ENCODE assay signal across 8 mouse cellular contexts in genomic region chr2:158556225-158556624, GRCm38 (mm10). TPM values are rescaled to one million over a fixed set of nuclear protein-coding genes. Genes with fewer than 3 reads are reported as not detected.
DNase-seq lines count a peak whose midpoint lies in the region; ATAC-seq and TF ChIP-seq lines count a peak whose summit lies in the region.

No protein-coding gene starts in this region.

- no peaks in the 10 kb centered on the region for H3K36me3 ChIP-seq in embryonic facial prominence, embryonic 14.5 days (ENCODE audit: control insufficient read depth, insufficient read depth, low read length)
- H3K36me3 ChIP-seq in heart, embryonic 11.5 days (ENCODE audit: control insufficient read depth, insufficient read depth, low read length): no peaks in the 10 kb centered on the region
- no peaks in the 10 kb centered on the region for H3K36me3 ChIP-seq in kidney, embryonic 16.5 days (ENCODE audit: insufficient read depth, low read length)
- H3K36me3 ChIP-seq in liver, adult 2 months (ENCODE audit: control insufficient read depth, insufficient read depth, low read length): no peaks in the 10 kb centered on the region
- no peaks in the 10 kb centered on the region for H3K36me3 ChIP-seq in myocyte (ENCODE audit: control insufficient read depth, insufficient read depth)
- no peaks in the 10 kb centered on the region for H3K36me3 ChIP-seq in stomach, embryonic 14.5 days (ENCODE audit: control insufficient read depth, insufficient read depth, low read length)

- under 1% methylated on average over 8 of the region's 20 CpGs for WGBS in embryonic facial prominence, embryonic 14.5 days
- 3% methylated on average over 20 of the region's 20 CpGs for WGBS in heart, embryonic 11.5 days (ENCODE audit: insufficient replicate concordance)
- WGBS in kidney, embryonic 16.5 days: 1% methylated on average over 20 of the region's 20 CpGs
- WGBS in liver, adult 2 months: 3% methylated on average over 20 of the region's 20 CpGs
- 2% methylated on average over 20 of the region's 20 CpGs for WGBS in stomach, embryonic 14.5 days

- DNase-seq in 3T3-L1 (ENCODE audit: low read depth, low spot score): peak; percentile 53
- peak; percentile 27 to 46 for DNase-seq in adrenal gland, postnatal 4 days (ENCODE audit: low spot score in 2 of 2)
- peak; percentile 40 for DNase-seq in embryonic facial prominence, embryonic 14.5 days (ENCODE audit: low spot score)
- DNase-seq in liver, adult 2 months (ENCODE audit: extremely low read depth, low read depth, low spot score): peak; percentile 12

- H3K4me2 ChIP-seq in embryonic facial prominence, embryonic 14.5 days (ENCODE audit: low read depth, low read length): peak overlapping the region; percentile 50
- peak overlapping the region; percentile 66 for H3K4me2 ChIP-seq in heart, embryonic 11.5 days
- peak overlapping the region; percentile 49 for H3K4me2 ChIP-seq in kidney, embryonic 16.5 days (replicated peaks; ENCODE audit: low read depth, low read length)
- H3K4me2 ChIP-seq in myocyte (ENCODE audit: low read depth): peak overlapping the region; percentile 34
- peak overlapping the region; percentile 30 for H3K4me2 ChIP-seq in stomach, embryonic 14.5 days (replicated peaks; ENCODE audit: low read depth, low read length)

- H3ac ChIP-seq in myocyte (ENCODE audit: control insufficient read depth, insufficient read length): no peak overlapping the region

- H3K27ac ChIP-seq in embryonic facial prominence, embryonic 14.5 days (replicated peaks; ENCODE audit: low read depth, low read length): no peak overlapping the region
- no peak overlapping the region for H3K27ac ChIP-seq in heart, embryonic 11.5 days (ENCODE audit: low read depth, low read length)
- no peak overlapping the region for H3K27ac ChIP-seq in kidney, embryonic 16.5 days (ENCODE audit: low read length)
- H3K27ac ChIP-seq in liver, adult 2 months (replicated peaks; ENCODE audit: insufficient read depth, low read depth, low read length): no peak overlapping the region
- no peak overlapping the region for H3K27ac ChIP-seq in stomach, embryonic 14.5 days (ENCODE audit: low read length)

- TF ChIP-seq CTCF in liver, adult 2 months (IDR thresholded peaks at IDR 0.05; ENCODE audit: low read depth, low read length): peak; percentile 85

- no peaks in the 10 kb centered on the region for H3K9me3 ChIP-seq in embryonic facial prominence, embryonic 14.5 days (ENCODE audit: control insufficient read depth, low read length)
- no peaks in the 10 kb centered on the region for H3K9me3 ChIP-seq in heart, embryonic 11.5 days (replicated peaks; ENCODE audit: control insufficient read depth, low read length)
- no peaks in the 10 kb centered on the region for H3K9me3 ChIP-seq in kidney, embryonic 16.5 days (ENCODE audit: low read length)
- H3K9me3 ChIP-seq in stomach, embryonic 14.5 days (ENCODE audit: control insufficient read depth, low read depth, low read length): no peaks in the 10 kb centered on the region

- H3K79me2 ChIP-seq in liver, adult 2 months (ENCODE audit: control insufficient read depth, insufficient read depth, low read length): no peaks in the 10 kb centered on the region
- no peaks in the 10 kb centered on the region for H3K79me2 ChIP-seq in myocyte (ENCODE audit: control insufficient read depth, insufficient read depth)

- peak; percentile 30; the same call in 1 of the 2 replicates for ATAC-seq in embryonic facial prominence, embryonic 14.5 days (ENCODE audit: low read depth)
- ATAC-seq in heart, embryonic 11.5 days (replicated peaks; ENCODE audit: insufficient number of reproducible peaks, low FRiP score, low TSS enrichment): no peak
- ATAC-seq in kidney, embryonic 16.5 days (ENCODE audit: low FRiP score, low TSS enrichment): no peak; the same call in 1 of the 2 replicates
- no peak for ATAC-seq in stomach, embryonic 14.5 days (ENCODE audit: insufficient number of reproducible peaks, insufficient read depth, low FRiP score, low read depth)

- no peak overlapping the region for H3K9ac ChIP-seq in embryonic facial prominence, embryonic 14.5 days (ENCODE audit: low read depth, low read length)
- no peak overlapping the region for H3K9ac ChIP-seq in heart, embryonic 11.5 days (ENCODE audit: low read depth, low read length)
- no peak overlapping the region for H3K9ac ChIP-seq in kidney, embryonic 16.5 days (replicated peaks; ENCODE audit: low read length)
- H3K9ac ChIP-seq in liver, adult 2 months (ENCODE audit: low read depth, low read length): no peak overlapping the region
- H3K9ac ChIP-seq in stomach, embryonic 14.5 days (replicated peaks; ENCODE audit: low read depth, low read length): no peak overlapping the region

- TF ChIP-seq POLR2A in liver, adult 2 months (IDR thresholded peaks at IDR 0.05; ENCODE audit: extremely low read depth, insufficient read depth, low read length): no peak
- TF ChIP-seq POLR2A in myocyte (IDR thresholded peaks at IDR 0.05; ENCODE audit: insufficient read length, low read depth): no peak

- H3K4me1 ChIP-seq in embryonic facial prominence, embryonic 14.5 days (ENCODE audit: control insufficient read depth, insufficient read depth, low read length): no peaks in the 10 kb centered on the region
- peaks cover 15% of the 10 kb centered on the region for H3K4me1 ChIP-seq in heart, embryonic 11.5 days (ENCODE audit: control insufficient read depth, insufficient read depth, low read length)
- peaks cover 10% of the 10 kb centered on the region for H3K4me1 ChIP-seq in kidney, embryonic 16.5 days (ENCODE audit: insufficient read depth, low read length)
- no peaks in the 10 kb centered on the region for H3K4me1 ChIP-seq in liver, adult 2 months (ENCODE audit: control insufficient read depth, insufficient read depth, low read length)
- H3K4me1 ChIP-seq in stomach, embryonic 14.5 days (ENCODE audit: control insufficient read depth, insufficient read depth, low read length): no peaks in the 10 kb centered on the region

- peaks cover 35% of the 10 kb centered on the region for H3K27me3 ChIP-seq in embryonic facial prominence, embryonic 14.5 days (replicated peaks; ENCODE audit: control insufficient read depth, insufficient read depth, low read length)
- peaks cover 40% of the 10 kb centered on the region for H3K27me3 ChIP-seq in heart, embryonic 11.5 days (ENCODE audit: control insufficient read depth, insufficient read depth, low read length)
- peaks cover 39% of the 10 kb centered on the region for H3K27me3 ChIP-seq in kidney, embryonic 16.5 days (ENCODE audit: insufficient read depth, low read length)
- 0 out of 2 replicates have a peak, but pooled peaks cover 4% of the 10 kb centered on the region for H3K27me3 ChIP-seq in liver, adult 2 months (ENCODE audit: control insufficient read depth, insufficient read depth, low read length)
- peaks cover 27% of the 10 kb centered on the region for H3K27me3 ChIP-seq in myocyte (ENCODE audit: control insufficient read depth, insufficient read depth, insufficient read length)
- peaks cover 12% of the 10 kb centered on the region; the same call in 1 of the 2 replicates for H3K27me3 ChIP-seq in stomach, embryonic 14.5 days (ENCODE audit: control insufficient read depth, insufficient read depth, low read length)

- peak overlapping the region; percentile 18 for H3K4me3 ChIP-seq in embryonic facial prominence, embryonic 14.5 days (ENCODE audit: low read depth, low read length)
- peak overlapping the region; percentile 35 for H3K4me3 ChIP-seq in heart, embryonic 11.5 days (ENCODE audit: low read depth, low read length)
- peak overlapping the region; percentile 26 for H3K4me3 ChIP-seq in kidney, embryonic 16.5 days (ENCODE audit: low read length)
- no peak overlapping the region for H3K4me3 ChIP-seq in liver, adult 2 months (ENCODE audit: insufficient read depth, low read depth, low read length)
- no peak overlapping the region for H3K4me3 ChIP-seq in myocyte
- no peak overlapping the region for H3K4me3 ChIP-seq in stomach, embryonic 14.5 days (ENCODE audit: low read depth, low read length)

TF ChIP-seq in myocyte, 11 proteins besides CTCF, POLR2A, EP300 and RAD21 (continues in another document):
- TF ChIP-seq MYOG (IDR thresholded peaks at IDR 0.05; ENCODE audit: control insufficient read depth in 1 of 3, insufficient read depth in 1 of 3, insufficient read length in 2 of 3, low read depth in 2 of 3) (no peak), POLR2AphosphoS2 (IDR thresholded peaks at IDR 0.05; ENCODE audit: insufficient read length, low read depth) (no peak), TCF3 (IDR thresholded peaks at IDR 0.05; ENCODE audit: insufficient read length, low read depth) (no peak)

RNA-seq across cellular contexts. Expression of gene Arhgap40, which starts 43.6 kb away (rescaled TPM):
- total RNA-seq in adrenal gland, postnatal 4 days (2021): not detected
- 1.6 and 2.6 TPM in 2 replicates for polyA plus RNA-seq in embryonic facial prominence, embryonic 14.5 days (2014; fragmentation: Nextera tagmentation; extraction: Ambion mirVana)
- not detected in 2 replicates for polyA plus RNA-seq in heart, embryonic 11.5 days (2014; fragmentation: Nextera tagmentation; extraction: Ambion mirVana)
- 0.25 and 0.49 TPM in 2 replicates for polyA plus RNA-seq in kidney, embryonic 16.5 days (2015; fragmentation: Nextera tagmentation; extraction: Ambion mirVana)
- total RNA-seq in liver, adult 2 months (2014; rRNA removed): not detected in 2 replicates
- polyA plus RNA-seq in liver, adult 2 months (2012; rRNA removed): not detected in 2 replicates
- not detected for polyA plus RNA-seq in myocyte (2012; fragmentation: generic; extraction: Trizol)
- polyA plus RNA-seq in stomach, embryonic 14.5 days (2014; fragmentation: Nextera tagmentation; extraction: Ambion mirVana): 1.4 and 1.7 TPM in 2 replicates

RNA-seq across cellular contexts. Expression of gene Adig, which starts 53.8 kb away (rescaled TPM):
- total RNA-seq in adrenal gland, postnatal 4 days (2021): 10 to 100 TPM; 15.3 to 22.8 TPM
- polyA plus RNA-seq in embryonic facial prominence, embryonic 14.5 days (2014; fragmentation: Nextera tagmentation; extraction: Ambion mirVana): 0.55 and 1.3 TPM in 2 replicates
- not detected in 2 replicates for polyA plus RNA-seq in heart, embryonic 11.5 days (2014; fragmentation: Nextera tagmentation; extraction: Ambion mirVana)
- polyA plus RNA-seq in kidney, embryonic 16.5 days (2015; fragmentation: Nextera tagmentation; extraction: Ambion mirVana): not detected in 2 replicates
- 0.47 TPM in 1 of 2 replicates, not detected in the other for total RNA-seq in liver, adult 2 months (2014; rRNA removed)
- polyA plus RNA-seq in liver, adult 2 months (2012; rRNA removed): not detected in 2 replicates
- not detected for polyA plus RNA-seq in myocyte (2012; fragmentation: generic; extraction: Trizol)
- polyA plus RNA-seq in stomach, embryonic 14.5 days (2014; fragmentation: Nextera tagmentation; extraction: Ambion mirVana): 0.77 and 1.2 TPM in 2 replicates

RNA-seq across cellular contexts. Expression of gene Slc32a1, which starts 54.3 kb away (rescaled TPM):
- under 1 TPM in 1 of 2 experiments, not detected in 1; 0.54 TPM for total RNA-seq in adrenal gland, postnatal 4 days (2021)
- 0.07 TPM in 1 of 2 replicates, not detected in the other for polyA plus RNA-seq in embryonic facial prominence, embryonic 14.5 days (2014; fragmentation: Nextera tagmentation; extraction: Ambion mirVana)
- 0.07 and 0.10 TPM in 2 replicates for polyA plus RNA-seq in heart, embryonic 11.5 days (2014; fragmentation: Nextera tagmentation; extraction: Ambion mirVana)
- polyA plus RNA-seq in kidney, embryonic 16.5 days (2015; fragmentation: Nextera tagmentation; extraction: Ambion mirVana): 0.12 TPM in 1 of 2 replicates, not detected in the other
- not detected in 2 replicates for total RNA-seq in liver, adult 2 months (2014; rRNA removed)
- not detected in 2 replicates for polyA plus RNA-seq in liver, adult 2 months (2012; rRNA removed)
- not detected for polyA plus RNA-seq in myocyte (2012; fragmentation: generic; extraction: Trizol)
- polyA plus RNA-seq in stomach, embryonic 14.5 days (2014; fragmentation: Nextera tagmentation; extraction: Ambion mirVana): not detected in 2 replicates

Comparison
In these comparisons a context has a peak if more than half of its experiments do, and no peak if none do; other contexts are left out.
1. H3K4me3 ChIP-seq: peak in embryonic facial prominence, embryonic 14.5 days (single experiment), heart, embryonic 11.5 days (single experiment) and kidney, embryonic 16.5 days (single experiment); none in liver, adult 2 months (single experiment), myocyte (single experiment) and stomach, embryonic 14.5 days (single experiment).
2. Peak in every context shown above with its lines, with median percentiles within 50 percentile points of each other: DNase-seq and H3K4me2 ChIP-seq.